Mouse (Mus musculus): ENCODE results near the gene Kbtbd2.
A peak's percentile ranks its signal among the peaks of the same experiment; 100 is the strongest.

The Kbtbd2 gene

DNA sequence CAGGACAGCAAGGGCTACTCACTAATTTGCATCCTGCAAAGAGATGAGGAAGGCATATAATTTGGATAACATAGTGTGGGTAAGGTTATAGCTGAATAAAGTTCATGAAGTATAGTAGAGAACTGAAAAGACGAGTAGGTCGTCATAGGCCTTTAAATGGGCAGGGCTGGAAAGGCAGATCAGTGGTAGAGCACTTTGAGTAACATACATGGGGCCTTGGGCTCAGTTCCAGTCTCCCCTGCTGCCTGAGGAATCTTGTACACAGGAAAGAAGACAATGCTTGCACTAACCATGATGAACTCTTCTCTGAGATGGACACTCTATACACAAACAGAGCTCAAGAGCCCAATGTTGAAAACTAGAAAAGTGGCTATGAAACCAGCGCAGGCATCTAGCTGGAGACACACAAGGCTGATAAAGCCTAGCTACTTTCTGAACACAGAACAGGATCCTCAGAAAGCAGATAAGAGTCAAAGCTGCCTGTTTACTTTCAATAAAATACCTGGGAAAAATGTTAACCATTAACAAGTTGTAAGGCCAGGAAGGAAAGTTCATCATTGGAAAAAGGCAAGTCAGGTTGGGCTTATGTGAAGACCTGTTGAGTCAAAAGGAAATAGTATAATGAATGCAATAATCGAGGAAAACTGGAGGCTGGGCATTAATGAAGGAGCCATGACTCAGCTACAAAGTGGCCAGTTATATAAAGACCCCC lies 13.9 kb downstream of the Kbtbd2 start:
- peak; percentile 11 for DNase-seq

DNA sequence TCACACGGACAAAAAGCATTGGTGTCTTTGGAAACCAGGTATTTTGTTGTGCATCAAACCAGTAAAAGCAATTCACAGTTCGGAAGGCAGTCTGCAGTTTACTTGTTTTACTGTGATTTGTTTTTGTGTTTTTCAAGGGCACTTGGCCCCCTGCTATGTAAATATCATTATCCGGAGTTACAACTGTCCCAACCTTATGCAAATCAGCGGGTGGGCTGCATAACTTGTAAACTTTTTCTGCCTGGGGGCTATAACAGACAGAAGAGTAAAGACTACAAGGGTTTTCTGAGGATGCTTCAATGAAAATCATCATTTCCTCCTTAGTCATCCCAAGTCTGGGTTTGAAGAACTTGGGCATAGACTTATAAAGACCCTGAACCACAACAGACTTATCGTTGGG lies 18.0 kb downstream of the Kbtbd2 start:
- DNase-seq, result no peak

DNA sequence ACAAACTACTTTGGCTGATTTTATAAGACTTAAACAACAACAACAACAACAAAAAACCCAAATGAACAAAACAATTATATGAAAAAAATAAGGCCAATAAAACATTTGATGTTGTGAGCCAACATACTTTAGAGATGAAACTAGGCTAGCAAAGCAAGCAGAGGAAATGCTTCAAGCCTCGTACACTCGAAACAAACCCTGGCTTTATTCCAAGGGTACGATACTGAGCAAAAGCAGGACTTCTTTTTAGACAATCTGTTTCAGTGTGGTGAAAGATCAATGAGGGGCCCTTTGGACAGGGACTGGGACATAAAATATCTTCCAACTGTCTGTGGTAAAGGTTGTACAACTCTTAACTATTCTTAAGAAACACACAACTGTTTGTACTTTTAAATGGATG lies 21.8 kb downstream of the Kbtbd2 start:
- no peak for DNase-seq

DNA sequence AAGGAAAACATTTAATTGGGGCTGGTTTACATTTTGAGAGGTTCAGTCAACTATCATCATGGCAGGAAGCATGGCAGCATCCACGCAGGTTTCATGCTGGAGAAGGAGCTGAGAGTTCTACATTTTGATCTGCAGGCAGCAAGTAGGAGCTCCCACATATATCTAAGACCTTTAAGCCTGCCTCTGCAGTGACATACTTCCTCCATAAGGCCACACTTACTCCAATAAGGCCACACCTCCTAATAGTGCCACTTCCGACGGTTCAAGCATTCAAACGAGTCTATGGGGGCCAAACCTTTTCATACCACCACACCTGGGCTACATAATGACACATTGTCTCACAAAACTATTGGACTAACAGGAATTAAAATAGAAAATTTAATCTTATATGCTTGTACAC lies 31.9 kb downstream of the Kbtbd2 start:
- DNase-seq, result no peak

DNA sequence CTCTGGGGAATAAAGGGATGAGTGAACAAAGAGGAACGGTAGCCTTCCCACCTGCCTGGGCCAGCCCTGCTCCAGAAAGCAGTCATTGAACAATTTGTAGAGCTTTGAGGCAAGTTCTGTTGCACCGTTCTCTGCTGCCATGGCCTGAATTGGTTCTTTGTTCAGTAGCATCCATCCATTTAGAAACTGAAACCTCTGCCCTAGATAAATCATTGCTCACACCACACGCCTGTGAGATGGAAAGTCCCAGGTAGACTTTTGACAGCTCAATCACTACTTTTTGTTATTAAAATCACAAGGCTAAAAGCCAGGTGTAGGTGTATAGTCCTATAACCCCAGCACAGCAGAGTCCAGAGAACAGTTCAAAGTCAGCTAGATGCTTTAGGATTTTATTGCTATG lies 32.3 kb downstream of the Kbtbd2 start:
- DNase-seq, result no peak

DNA sequence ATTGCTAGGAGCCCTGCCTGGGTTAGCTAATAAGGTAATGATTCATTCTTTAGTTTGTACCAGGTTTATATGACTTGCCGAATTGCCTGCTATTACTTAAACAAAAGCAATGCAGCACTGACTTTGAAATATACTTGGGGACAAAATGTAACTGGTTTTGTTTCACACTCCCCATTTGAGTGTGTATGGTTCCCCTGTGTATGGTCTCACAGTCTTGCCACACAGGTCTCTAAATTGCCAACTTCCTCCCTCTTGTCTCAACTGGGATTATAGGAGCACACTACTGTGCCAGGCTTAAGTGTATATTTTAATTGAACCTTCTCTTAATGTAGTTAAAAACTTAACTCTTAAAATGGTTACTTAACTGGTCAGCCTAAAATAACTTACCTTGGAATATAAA lies 38.3 kb downstream of the Kbtbd2 start:
- DNase-seq, result no peak

DNA sequence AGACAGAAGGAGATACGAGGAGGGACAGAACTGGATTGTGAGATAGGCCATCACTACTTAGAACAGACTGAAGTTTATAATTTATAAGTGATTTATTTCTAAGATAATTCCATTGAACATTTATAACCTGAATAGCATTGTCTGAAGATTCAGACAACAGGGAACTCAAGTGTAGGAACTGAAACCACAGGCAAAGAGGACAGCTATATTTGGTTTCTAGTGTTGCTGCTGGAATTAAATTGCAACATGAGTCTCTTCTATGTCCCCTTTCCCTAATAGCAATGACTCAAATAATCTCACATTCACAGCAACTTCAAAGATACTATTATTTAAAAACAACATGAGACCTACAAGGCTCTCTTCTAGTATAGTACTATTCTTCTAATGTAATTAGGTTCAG lies 41.5 kb downstream of the Kbtbd2 start:
- no peak for DNase-seq

DNA sequence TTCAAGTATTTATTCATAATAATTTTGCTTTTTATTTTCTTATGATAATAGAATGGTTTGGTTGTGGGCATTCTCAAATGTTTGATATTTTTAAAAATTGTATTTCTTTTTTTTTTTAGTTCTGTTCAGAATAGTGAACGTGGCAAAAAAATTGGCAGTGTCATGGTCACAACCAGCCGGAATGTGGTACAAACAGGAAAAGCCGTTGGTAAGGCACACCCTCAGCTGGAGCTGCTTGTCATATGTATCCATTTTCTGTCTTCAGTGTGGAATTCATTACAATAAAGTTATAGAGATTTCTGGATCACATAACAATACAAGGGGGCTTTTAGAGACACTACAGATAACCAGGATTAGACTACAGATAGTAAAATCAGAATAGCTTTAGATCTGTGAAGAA lies 43.9 kb downstream of the Kbtbd2 start:
- no peak for DNase-seq

DNA sequence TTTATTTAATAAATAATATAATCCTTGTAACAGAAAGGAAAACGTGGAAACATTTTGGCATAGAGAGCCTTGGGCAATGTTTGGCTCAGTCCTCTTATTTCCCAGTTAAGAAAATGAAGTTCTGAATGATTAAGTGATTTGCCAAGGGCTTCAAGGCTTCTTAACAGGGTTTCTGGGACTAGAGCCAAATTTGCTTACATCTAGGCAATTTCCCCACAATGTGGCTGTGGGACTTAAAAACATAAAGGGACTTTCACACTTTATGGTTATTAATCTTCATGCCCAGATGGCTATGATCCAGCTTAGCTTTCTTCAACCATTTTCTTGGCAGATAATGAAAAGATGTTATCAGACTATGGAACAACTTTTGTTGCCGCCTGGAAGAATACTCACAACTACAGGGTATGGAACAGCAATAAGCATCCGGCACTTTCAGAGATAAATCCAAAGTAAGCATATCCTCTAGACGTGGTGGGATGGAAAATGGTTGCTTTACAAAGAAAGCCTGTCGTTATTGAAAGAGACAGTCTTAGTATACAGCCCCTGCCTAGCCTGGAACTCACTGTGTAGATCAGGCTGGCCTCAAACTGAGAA lies 51.6 kb downstream of the Kbtbd2 start:
- DNase-seq, result no peak

DNA sequence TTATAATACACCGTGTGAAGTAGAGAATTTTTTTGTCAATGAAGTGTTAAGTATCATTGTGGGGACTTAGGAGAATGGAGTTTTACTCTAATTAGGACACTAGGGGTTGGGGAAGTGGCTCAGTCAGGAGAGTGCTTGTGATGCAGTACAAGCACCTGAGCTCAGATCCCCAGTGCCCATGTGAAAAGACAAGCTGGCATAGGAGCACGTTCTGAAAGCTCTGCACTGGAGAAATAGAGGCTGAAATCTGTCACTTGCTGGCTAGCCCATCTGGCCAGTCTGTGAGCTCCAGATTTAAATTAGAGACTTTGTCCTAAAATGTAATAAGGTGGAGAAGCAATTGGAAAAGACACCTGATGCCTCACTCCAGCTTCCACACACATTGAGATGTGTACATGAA lies 65.1 kb downstream of the Kbtbd2 start:
- no peak for DNase-seq
